Mouse (Mus musculus) myocyte (in vitro differentiated cells): Measurements from ENCODE around the gene Emd. TPM values are rescaled to one million over a fixed set of nuclear protein-coding genes. Genes with fewer than 3 reads are reported as not detected.

ENCODE experiments used
- H3K27me3 ChIP-seq: one replicate; pipeline ENCODE4 v1.6.1; 2011; ENCODE audit not compliant: control insufficient read depth, insufficient read depth, insufficient read length
- H3K36me3 ChIP-seq: one replicate; pipeline ENCODE4 v1.6.1; 2011; ENCODE audit not compliant: control insufficient read depth, insufficient read depth
- H3K4me2 ChIP-seq: one replicate; pipeline ENCODE4 v1.6.1; 2011; ENCODE audit warnings: low read depth, control low read depth
- H3K4me3 ChIP-seq: one replicate; pipeline ENCODE4 v1.5.1; 2011; ENCODE audit warnings: mild to moderate bottlenecking, control low read depth, moderate library complexity
- H3K79me2 ChIP-seq: one replicate; pipeline ENCODE4 v1.6.1; 2011; ENCODE audit not compliant: control insufficient read depth, insufficient read depth
- H3ac ChIP-seq: one replicate; pipeline ENCODE4 v1.6.1; 2011; ENCODE audit not compliant: control insufficient read depth, insufficient read length
- CEBPB ChIP-seq: IDR thresholded peaks from 2 replicates; pipeline ENCODE4 v1.6.1; 2011; ENCODE audit warnings: mild to moderate bottlenecking, moderate library complexity; ENCODE audit not compliant: poor library complexity, insufficient read depth, severe bottlenecking
- E2F4 ChIP-seq: IDR thresholded peaks from one replicate; pipeline ENCODE4 v1.6.1; 2011; ENCODE audit warnings: mild to moderate bottlenecking, control low read depth, moderate library complexity; ENCODE audit not compliant: insufficient read depth
- MAX ChIP-seq: IDR thresholded peaks from one replicate; pipeline ENCODE4 v1.6.1; 2011; ENCODE audit warnings: low read depth, mild to moderate bottlenecking, control low read depth
- MYOD1 ChIP-seq, 3 experiments: IDR thresholded peaks; one replicate each; pipeline ENCODE4 v1.6.1; 2011; ENCODE audit warnings: control low read depth in 2 of 3, low read depth in 2 of 3, mild to moderate bottlenecking in 2 of 3, moderate library complexity in 1 of 3; ENCODE audit not compliant: insufficient read length in 2 of 3, control insufficient read depth in 1 of 3
- MYOG ChIP-seq, 3 experiments: IDR thresholded peaks; one replicate each; pipeline ENCODE4 v1.6.1; 2011; ENCODE audit warnings: control low read depth in 2 of 3, low read depth in 2 of 3, mild to moderate bottlenecking in 2 of 3; ENCODE audit not compliant: insufficient read length in 2 of 3, control insufficient read depth in 1 of 3, insufficient read depth in 1 of 3
- POLR2A ChIP-seq: IDR thresholded peaks from one replicate; pipeline ENCODE4 v1.6.1; 2011; ENCODE audit warnings: low read depth, mild to moderate bottlenecking, control low read depth, moderate library complexity; ENCODE audit not compliant: insufficient read length
- POLR2AphosphoS2 ChIP-seq: IDR thresholded peaks from one replicate; pipeline ENCODE4 v1.6.1; 2011; ENCODE audit warnings: low read depth, control low read depth; ENCODE audit not compliant: insufficient read length
- REST ChIP-seq: IDR thresholded peaks from one replicate; pipeline ENCODE4 v1.6.1; 2011; ENCODE audit warnings: mild to moderate bottlenecking, control low read depth, moderate library complexity; ENCODE audit not compliant: insufficient read depth, insufficient read length
- SRF ChIP-seq: IDR thresholded peaks from one replicate; pipeline ENCODE4 v1.6.1; 2011; ENCODE audit warnings: low read depth; ENCODE audit not compliant: control insufficient read depth, insufficient read length
- TCF12 ChIP-seq: IDR thresholded peaks from one replicate; pipeline ENCODE4 v1.6.1; 2011; ENCODE audit warnings: mild to moderate bottlenecking, control low read depth; ENCODE audit not compliant: poor library complexity, insufficient read depth, severe bottlenecking
- TCF3 ChIP-seq: IDR thresholded peaks from one replicate; pipeline ENCODE4 v1.6.1; 2011; ENCODE audit warnings: low read depth, control low read depth; ENCODE audit not compliant: insufficient read length
- USF1 ChIP-seq: IDR thresholded peaks from one replicate; pipeline ENCODE4 v1.6.1; 2011; ENCODE audit warnings: low read depth, mild to moderate bottlenecking, control low read depth, moderate library complexity
- polyA plus RNA-seq: library from polyadenylated mRNA; unstranded; fragments of >200 nt; fragmentation: generic; extraction: Trizol; gene quantifications from one replicate; pipeline ENCODE4 v1.2.1, GENCODE M21; 2012; ENCODE audit warnings: missing spikeins

Emd gene
- polyA plus RNA-seq, 1 experiment: 67.1 TPM

DNA sequence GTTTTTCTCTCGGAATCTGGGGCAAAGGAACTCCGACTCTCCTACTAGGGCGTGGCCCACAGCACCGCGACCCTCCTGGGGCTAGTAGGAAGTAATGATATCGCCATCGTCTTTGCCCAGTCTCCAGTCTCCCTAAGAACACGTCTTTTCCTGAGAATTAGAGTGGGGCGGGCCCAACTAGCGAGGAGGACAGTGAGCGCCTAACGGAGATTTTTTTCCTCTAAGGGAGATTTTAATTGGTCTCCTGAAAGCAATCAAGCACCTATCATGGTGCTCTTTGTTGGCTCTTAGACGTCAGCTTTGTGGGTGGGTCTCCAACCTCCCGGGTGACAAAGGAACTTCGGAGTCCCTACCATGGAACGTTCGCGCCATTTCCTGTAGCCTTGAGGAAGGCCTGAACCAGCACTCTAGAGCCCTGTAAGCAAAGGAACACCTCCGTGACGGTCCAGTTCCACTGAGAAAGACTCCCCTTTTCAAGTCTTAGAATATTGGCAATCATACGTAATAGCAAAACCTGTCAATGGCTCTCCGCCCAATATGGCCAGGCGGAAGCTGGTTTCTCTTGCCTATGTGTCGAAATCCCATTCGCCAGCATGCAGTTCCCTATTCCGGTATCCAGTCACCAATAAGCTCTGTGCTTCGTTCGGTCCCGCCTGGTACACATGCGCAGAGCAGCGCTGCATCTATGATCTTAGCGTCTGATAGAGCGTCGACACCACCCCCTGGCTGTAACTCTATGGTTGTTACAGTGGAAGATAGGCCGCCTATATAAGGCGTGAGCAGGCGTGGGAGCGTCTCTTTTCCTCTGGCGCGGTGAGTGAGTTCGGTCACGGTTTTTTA lies 15.8 kb downstream of the Emd start, which contains the start of gene Rpl10:
Gene Rpl10 (plus strand): TSS at position 751 of the 840 bp plus-strand sequence.
- Histone ChIP-seq H3K36me3 (no peaks in the 10 kb centered on the region), H3K27me3 (no peaks in the 10 kb centered on the region), H3ac (peak within 1 kb of the TSS; percentile 25), H3K4me3 (peak within 1 kb of the TSS; percentile 88), H3K4me2 (peak within 1 kb of the TSS; percentile 72), H3K79me2 (peaks cover 20% of the 10 kb centered on the region)
- TF ChIP-seq CEBPB (no peak), POLR2AphosphoS2 (peak; percentile 92), SRF (peak; percentile 97), POLR2A (peak; percentile 82), TCF3 (no peak), MYOD1 (IDR thresholded peaks at IDR 0.05; ENCODE audit: control insufficient read depth in 1 of 3, insufficient read length in 2 of 3, low read depth in 2 of 3) (no peak), E2F4 (no peak)

GRCm38 (mm10) chrX:74270902-74271551 lies 16.5 kb downstream of the Emd start:
- H3K4me2 ChIP-seq: peak overlapping the region; percentile 72
- TF ChIP-seq POLR2A: peak; percentile 40
- TF ChIP-seq POLR2AphosphoS2: peak; percentile 62
- TF ChIP-seq TCF3: no peak
- peaks cover 20% of the 10 kb centered on the region for H3K79me2 ChIP-seq
- H3K36me3 ChIP-seq: no peaks in the 10 kb centered on the region
- peak overlapping the region; percentile 88 for H3K4me3 ChIP-seq
- no peaks in the 10 kb centered on the region for H3K27me3 ChIP-seq
- no peak overlapping the region for H3ac ChIP-seq

DNA sequence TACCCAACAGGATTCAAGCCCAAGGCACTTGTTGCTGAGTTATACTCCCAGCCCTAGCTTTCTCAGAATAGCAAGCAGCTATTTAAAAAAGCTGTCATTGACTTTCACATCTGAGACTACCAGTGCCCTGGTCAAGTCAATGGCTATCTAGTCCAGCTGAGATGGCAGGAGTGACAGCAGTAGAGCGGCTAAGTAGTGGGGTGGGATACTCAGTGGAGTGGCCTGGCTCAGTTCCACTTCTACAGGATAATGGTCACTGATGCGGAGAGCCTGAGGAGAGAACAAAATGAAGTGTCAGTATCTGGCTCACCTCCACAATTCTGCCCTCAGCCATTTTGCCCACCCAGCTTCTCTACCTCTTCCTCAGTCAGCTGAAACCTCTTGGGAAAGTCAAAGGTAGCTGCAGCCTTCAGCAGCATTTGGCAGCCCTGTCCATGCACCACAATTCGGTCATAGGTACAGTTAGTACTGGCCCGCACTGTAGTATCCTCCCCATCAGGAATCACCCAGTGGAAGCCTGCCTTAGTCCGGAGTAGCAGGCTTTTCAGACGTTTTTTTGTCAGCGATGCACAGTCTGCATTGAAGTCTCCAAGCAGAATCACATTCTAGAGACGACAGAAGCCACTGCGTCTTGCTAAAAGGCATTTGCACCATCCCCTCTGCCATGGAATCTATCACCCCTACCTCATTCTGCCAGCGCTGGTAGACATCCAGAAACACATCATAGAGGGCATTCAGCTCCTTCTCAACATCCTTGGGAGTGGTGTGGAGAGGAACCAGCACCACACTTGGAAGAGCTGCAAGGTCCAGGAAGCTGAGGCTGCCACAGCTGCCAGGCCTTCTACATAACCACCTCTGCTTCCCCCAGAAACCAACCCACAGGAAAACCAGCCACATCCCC lies 19.2 kb downstream of the Emd start:
- no peaks in the 10 kb centered on the region for H3K27me3 ChIP-seq
- peaks cover 20% of the 10 kb centered on the region for H3K79me2 ChIP-seq
- no peak overlapping the region for H3K4me2 ChIP-seq
- no peak overlapping the region for H3ac ChIP-seq
- TF ChIP-seq MAX: no peak
- TF ChIP-seq SRF: no peak
- peak; percentile 82 for TF ChIP-seq POLR2AphosphoS2
- no peak for TF ChIP-seq TCF3
- TF ChIP-seq E2F4: no peak
- no peak for TF ChIP-seq MYOG (IDR thresholded peaks at IDR 0.05; ENCODE audit: control insufficient read depth in 1 of 3, insufficient read depth in 1 of 3, insufficient read length in 2 of 3, low read depth in 2 of 3)
- peak; percentile 54 for TF ChIP-seq POLR2A
- no peak for TF ChIP-seq TCF12
- no peaks in the 10 kb centered on the region for H3K36me3 ChIP-seq
- H3K4me3 ChIP-seq: no peak overlapping the region

- H3K4me2 ChIP-seq: no peak overlapping the region
- peaks cover 4% of the 10 kb centered on the region for H3K79me2 ChIP-seq
- H3K36me3 ChIP-seq: no peaks in the 10 kb centered on the region
- TF ChIP-seq USF1 (no peak), REST (no peak), E2F4 (no peak), SRF (no peak), MYOD1 (IDR thresholded peaks at IDR 0.05; ENCODE audit: control insufficient read depth in 1 of 3, insufficient read length in 2 of 3, low read depth in 2 of 3) (no peak), CEBPB (no peak), TCF3 (no peak), TCF12 (no peak), MYOG (IDR thresholded peaks at IDR 0.05; ENCODE audit: control insufficient read depth in 1 of 3, insufficient read depth in 1 of 3, insufficient read length in 2 of 3, low read depth in 2 of 3) (no peak), POLR2A (no peak), MAX (no peak), POLR2AphosphoS2 (no peak)
- H3K27me3 ChIP-seq: no peaks in the 10 kb centered on the region
- no peak overlapping the region for H3ac ChIP-seq
- no peak overlapping the region for H3K4me3 ChIP-seq
Observed at GRCm38 (mm10) chrX:74277916-74278315, 23.4 kb downstream of the Emd start.
